20 mouse cellular contexts compared by ENCODE assay signal in genomic region chr5:126706701-126707100, GRCm38 (mm10).
DNase-seq lines count a peak whose midpoint lies in the region; TF ChIP-seq lines count a peak whose summit lies in the region.
"Had no signal": no experiment of that assay in that cellular context is flagged by ENCODE, and none has a peak within 500 bp of the region (broad histone marks: within the 10 kb centered on the region; RNA-seq: fewer than 3 reads in every experiment).

No protein-coding gene starts in this region.

- H3K4me1 ChIP-seq in testis, adult 2 months (ENCODE audit: control insufficient read depth, insufficient read depth, low read length) = peaks cover 11% of the 10 kb centered on the region

- H3K4me3 ChIP-seq in layer of hippocampus, adult 2 months = no peak overlapping the region
- H3K4me3 ChIP-seq in testis, adult 2 months (ENCODE audit: control insufficient read depth, low read depth, low read length) = peak overlapping the region; percentile 60

- DNase-seq in heart, adult 11 months = peak; percentile 78
- DNase-seq in heart, postnatal 25 days (ENCODE audit: low spot score) = no peak
- DNase-seq in layer of hippocampus, adult 2 months (ENCODE audit: low spot score in 2 of 2) = peak in 1 of 2 experiments; percentile 16
- DNase-seq in layer of hippocampus, postnatal 14 days (ENCODE audit: low spot score in 2 of 2) = no peak
- peak; percentile 18 for DNase-seq in layer of hippocampus, adult 9-11 months
- no peak for DNase-seq in layer of hippocampus, adult 8-10 months (ENCODE audit: low spot score in 2 of 2)
- no peak for DNase-seq in testis, postnatal 14 days (ENCODE audit: low spot score)
- DNase-seq: adrenal gland, adult 2 months; adrenal gland, adult 8-10 months; adrenal gland, postnatal 10 days; adrenal gland, postnatal 14 days; adrenal gland, postnatal 25 days; adrenal gland, postnatal 36 days; B cell, adult 2 months; cerebellum, adult 11 months; cerebellum, adult 11-12 months had no signal

- intact Hi-C loops in heart, postnatal 25 days (cut with DNase I) = no loop called here

- TF ChIP-seq POLR2A in testis, adult 2 months (IDR thresholded peaks at IDR 0.05; ENCODE audit: control insufficient read depth, low read depth, low read length) = peak; percentile 54; the same call in 1 of the 2 replicates

- peak overlapping the region; percentile 3; the same call in 1 of the 2 replicates for H3K27ac ChIP-seq in layer of hippocampus, adult 2 months
- no peak overlapping the region for H3K27ac ChIP-seq in testis, adult 2 months (ENCODE audit: control insufficient read depth, insufficient read depth, low read depth, low read length)

- no peak for TF ChIP-seq CTCF in layer of hippocampus, adult 2 months (conservative IDR thresholded peaks at IDR 0.05)
- no peak for TF ChIP-seq CTCF in testis, adult 2 months (IDR thresholded peaks at IDR 0.05; ENCODE audit: control insufficient read depth, insufficient read depth, insufficient replicate concordance, low read depth, low read length)

- H3K36me3 ChIP-seq in testis, adult 2 months (ENCODE audit: control insufficient read depth, insufficient read depth, low read length) = no peaks in the 10 kb centered on the region
- H3K36me3 ChIP-seq: G1E had no signal

- no peaks in the 10 kb centered on the region for H3K27me3 ChIP-seq in testis, adult 2 months (ENCODE audit: control insufficient read depth, insufficient read depth, low read length)
- H3K27me3 ChIP-seq: CH12.LX, Patski had no signal

Comparison
In these comparisons a context has a peak if more than half of its experiments do, and no peak if none do; other contexts are left out.
1. DNase-seq: peak in heart, adult 11 months (single experiment) and layer of hippocampus, adult 9-11 months (single experiment); none in heart, postnatal 25 days (single experiment), layer of hippocampus, postnatal 14 days (0 of 2), layer of hippocampus, adult 8-10 months (0 of 2) and testis, postnatal 14 days (single experiment).